Mouse (Mus musculus): ENCODE measurements around the gene Hsd17b11.

DNA sequence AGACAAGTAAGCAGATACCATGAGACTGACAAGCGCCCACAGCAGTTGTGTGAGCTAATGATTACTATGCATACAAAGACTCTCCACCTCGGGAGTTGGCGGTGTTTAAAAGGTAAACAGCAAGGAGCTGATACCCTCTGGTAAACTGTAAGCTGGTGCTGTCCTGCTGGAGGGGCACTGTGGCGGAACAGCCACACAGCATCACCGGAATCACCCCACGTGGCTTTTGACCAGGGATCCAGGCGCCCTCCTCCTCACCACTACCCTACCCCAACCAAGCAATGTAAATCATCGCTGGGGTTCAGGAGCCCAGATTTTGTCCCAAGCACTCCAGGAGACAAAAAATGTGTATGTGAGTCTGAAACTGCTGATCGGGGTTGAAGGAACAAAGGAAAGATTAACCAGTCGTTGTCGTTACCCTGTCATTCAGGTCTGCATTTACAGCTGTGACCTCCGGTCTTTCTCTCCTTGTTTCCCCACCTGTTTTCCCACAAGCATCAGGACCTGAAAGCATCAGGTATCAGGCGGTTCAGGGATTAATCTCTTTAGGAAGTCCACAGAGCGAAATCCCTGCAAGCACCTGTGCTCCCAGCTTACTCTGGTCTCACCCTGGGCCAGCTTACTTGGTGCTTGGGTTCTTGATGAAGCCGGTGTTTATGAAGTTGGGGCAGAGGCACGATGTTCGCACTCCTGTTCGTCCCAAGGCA is 19.0 kb downstream of the Hsd17b11 start:
- no peak for TF ChIP-seq CTCF (IDR thresholded peaks at IDR 0.05; ENCODE audit: borderline replicate concordance, extremely low read depth, insufficient read depth, insufficient read length)
- TF ChIP-seq POLR2A (IDR thresholded peaks at IDR 0.05; ENCODE audit: borderline replicate concordance, extremely low read depth, insufficient read depth, insufficient read length, poor library complexity, severe bottlenecking): no peak

All from brain, embryonic 14.5 days (tissue).